Mouse (Mus musculus) hindbrain, embryonic 12.5 days (tissue): ENCODE measurements at regions not wholly inside any gene's neighbourhood (a gene's known extent, or its start where the extent isn't known, plus 50 kb on each side); places are given as distances from the start of the nearest gene placed in this dataset.

Experiments used
- ATAC-seq: fragments of 200-750 bp; cut with Nextera tagmentation; 2 replicates; pipeline ENCODE4 v1.8.0; 2017; ENCODE audit warnings: moderate TSS enrichment; ENCODE audit not compliant: low FRiP score
- H3K27ac ChIP-seq: fragments of 300-500 bp; sonication (generic); 2 replicates; pipeline ENCODE4 v1.5.1; 2016; ENCODE audit warnings: mild to moderate bottlenecking
- H3K27me3 ChIP-seq: fragments of 300-500 bp; sonication (generic); 2 replicates; pipeline ENCODE4 v1.6.1; 2016; ENCODE audit warnings: mild to moderate bottlenecking
- H3K36me3 ChIP-seq: fragments of 300-500 bp; sonication (generic); 2 replicates; pipeline ENCODE4 v1.6.1; 2016; ENCODE audit warnings: mild to moderate bottlenecking
- H3K4me1 ChIP-seq: fragments of 300-500 bp; sonication (generic); 2 replicates; pipeline ENCODE4 v1.6.1; 2016
- H3K4me2 ChIP-seq: fragments of 300-500 bp; sonication (generic); replicated peaks from 2 replicates; pipeline ENCODE4 v1.6.1; 2016; ENCODE audit warnings: mild to moderate bottlenecking
- H3K4me3 ChIP-seq: fragments of 300-500 bp; sonication (generic); 2 replicates; pipeline ENCODE4 v1.5.1; 2016; ENCODE audit warnings: mild to moderate bottlenecking
- H3K9ac ChIP-seq: fragments of 300-500 bp; sonication (generic); 2 replicates; pipeline ENCODE4 v1.6.1; 2016; ENCODE audit warnings: mild to moderate bottlenecking, moderate library complexity
- H3K9me3 ChIP-seq: fragments of 300-500 bp; sonication (generic); replicated peaks from 2 replicates; pipeline ENCODE4 v1.6.1; 2016; ENCODE audit warnings: mild to moderate bottlenecking
- WGBS: fragments of 180-500 bp; shearing (Covaris S2); methylation state at CpG from one replicate; pipeline ENCODE4 v1.1.7; 2016; 5-methylcytosine and 5-hydroxymethylcytosine counted together

DNA sequence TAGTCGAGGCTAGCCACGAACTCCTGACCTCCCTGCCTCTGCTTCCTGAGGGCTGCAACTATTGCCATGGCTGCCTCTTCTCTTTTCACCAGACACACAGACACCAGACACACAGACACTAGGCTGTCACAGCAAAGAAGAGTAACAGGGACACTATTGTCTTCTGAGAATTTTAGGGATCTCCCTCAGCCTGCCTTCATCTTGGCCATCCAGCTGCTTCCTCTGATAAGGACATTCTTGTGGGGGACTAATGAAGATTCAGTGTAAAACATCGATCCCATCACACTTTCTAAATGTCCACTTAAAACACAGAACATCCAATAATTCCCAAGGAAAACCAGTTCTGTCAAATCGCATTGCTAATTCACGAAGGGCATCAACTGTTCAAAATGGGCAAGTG, 98.2 kb downstream of the Cd24a start:
- H3K4me2 ChIP-seq = no peak overlapping the region

DNA sequence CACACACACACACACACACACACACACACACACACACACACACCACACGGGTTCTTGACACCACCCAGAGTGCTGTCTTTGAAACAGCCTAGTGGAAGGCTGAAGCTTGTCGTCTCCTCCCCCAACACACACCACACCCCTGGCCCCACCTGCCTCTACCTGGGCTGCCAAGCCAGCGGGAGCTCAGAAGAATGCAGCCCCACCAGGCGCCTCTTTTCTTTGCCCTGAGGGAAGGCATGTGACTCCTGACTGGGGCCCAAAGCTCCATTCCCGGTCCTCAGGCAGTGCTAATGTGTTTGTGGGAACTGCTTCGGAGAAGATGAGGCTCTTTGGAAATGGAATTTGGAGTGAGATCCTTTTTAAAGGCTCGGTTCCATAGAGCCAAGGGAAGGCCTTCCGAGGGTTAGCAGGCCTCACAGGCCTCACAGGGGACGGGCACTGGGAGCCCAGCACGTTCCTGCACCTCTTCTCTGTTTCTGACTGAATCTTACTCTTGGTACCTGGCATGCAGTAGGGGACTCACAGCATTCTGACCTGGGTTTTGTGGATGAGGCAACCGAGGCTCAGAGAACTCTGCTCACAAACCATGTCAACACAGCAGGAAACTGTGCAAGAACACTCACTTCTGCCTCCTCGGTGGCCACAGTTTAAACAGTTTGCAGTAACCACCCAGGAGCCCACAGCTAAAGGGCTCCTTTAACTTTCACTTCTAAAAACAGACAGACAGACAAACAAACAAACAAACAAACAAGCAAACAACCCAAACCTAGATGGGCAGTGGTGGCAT, 106.4 kb downstream of the Cd24a start:
- Histone ChIP-seq H3K4me2 (no peak overlapping the region), H3K4me3 (no peak overlapping the region), H3K4me1 (peaks cover 4% of the 10 kb centered on the region; the same call in 1 of the 2 replicates), H3K27ac (no peak overlapping the region), H3K9ac (no peak overlapping the region), H3K36me3 (no peaks in the 10 kb centered on the region), H3K27me3 (no peaks in the 10 kb centered on the region), H3K9me3 (no peaks in the 10 kb centered on the region)
- no peak for ATAC-seq
- 40% methylated on average over 12 of the region's 12 CpGs for WGBS

More for the DNA sequence above, 98.2 kb downstream of the Cd24a start:
- 0 out of 2 replicates have a peak, but pooled peaks cover 2% of the 10 kb centered on the region for H3K4me1 ChIP-seq
- no peak overlapping the region for H3K9ac ChIP-seq
- no peaks in the 10 kb centered on the region for H3K36me3 ChIP-seq
- H3K4me3 ChIP-seq = no peak overlapping the region
- no peak for ATAC-seq
- H3K9me3 ChIP-seq = no peaks in the 10 kb centered on the region
- no peak overlapping the region for H3K27ac ChIP-seq
- no peaks in the 10 kb centered on the region for H3K27me3 ChIP-seq
- 76% methylated on average over 5 of the region's 5 CpGs for WGBS

- no peak overlapping the region for H3K4me2 ChIP-seq
- H3K27me3 ChIP-seq = no peaks in the 10 kb centered on the region
- no peak for ATAC-seq
- WGBS = 24% methylated on average over 10 of the region's 10 CpGs
- H3K9me3 ChIP-seq = no peaks in the 10 kb centered on the region
- no peak overlapping the region for H3K27ac ChIP-seq
- H3K4me1 ChIP-seq = peaks cover 6% of the 10 kb centered on the region; the same call in 1 of the 2 replicates
- no peaks in the 10 kb centered on the region for H3K36me3 ChIP-seq
- H3K9ac ChIP-seq = no peak overlapping the region
- no peak overlapping the region for H3K4me3 ChIP-seq
Observed at GRCm38 (mm10) chr10:43689161-43689913, 111.3 kb downstream of the Cd24a start.

DNA sequence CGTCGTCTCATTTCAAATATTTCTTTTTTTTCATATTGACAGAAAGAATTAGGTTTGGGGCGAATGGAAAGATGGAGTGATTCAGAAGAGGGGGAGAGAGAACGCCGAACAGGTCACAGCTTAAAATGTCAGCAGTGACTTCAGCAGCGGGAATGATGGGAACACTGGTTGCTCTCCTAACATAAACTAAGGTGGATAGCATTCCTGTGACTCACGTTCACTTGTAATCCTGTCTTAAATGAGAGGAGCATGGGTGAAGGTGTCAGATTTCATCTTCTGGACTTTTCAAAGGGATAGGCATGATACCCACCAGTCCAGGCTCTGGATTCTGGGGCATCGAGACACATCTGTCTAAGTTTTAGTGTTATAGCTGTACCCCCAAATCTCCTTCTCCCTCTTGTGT, 111.8 kb downstream of the Cd24a start:
- H3K27ac ChIP-seq = no peak overlapping the region
- peaks cover 6% of the 10 kb centered on the region; the same call in 1 of the 2 replicates for H3K4me1 ChIP-seq
- H3K4me2 ChIP-seq = no peak overlapping the region
- H3K4me3 ChIP-seq = no peak overlapping the region
- H3K9me3 ChIP-seq = no peaks in the 10 kb centered on the region
- 57% methylated on average over 8 of the region's 8 CpGs for WGBS
- no peak for ATAC-seq
- no peak overlapping the region for H3K9ac ChIP-seq
- no peaks in the 10 kb centered on the region for H3K27me3 ChIP-seq
- no peaks in the 10 kb centered on the region for H3K36me3 ChIP-seq

DNA sequence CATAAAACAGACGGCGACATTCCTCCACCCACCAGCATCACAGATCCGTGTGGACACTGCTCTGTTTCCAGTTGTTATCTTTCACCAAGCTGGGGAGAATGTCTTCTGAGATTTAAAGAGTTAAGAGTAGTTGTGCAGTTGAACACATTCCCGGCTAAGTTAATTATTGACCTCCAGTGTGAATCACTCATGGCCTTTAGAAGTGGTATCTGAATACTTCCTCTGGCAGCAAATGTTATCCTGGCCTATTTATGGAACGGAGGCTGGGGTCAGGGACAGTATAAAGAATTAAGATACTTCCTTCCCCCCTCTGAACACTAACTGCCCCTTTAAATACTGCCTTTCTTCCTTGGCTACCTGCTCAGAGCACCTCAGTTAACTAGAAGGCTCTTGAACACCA, 115.9 kb downstream of the Cd24a start:
- no peaks in the 10 kb centered on the region for H3K27me3 ChIP-seq
- no peak overlapping the region for H3K4me3 ChIP-seq
- peaks cover 6% of the 10 kb centered on the region; the same call in 1 of the 2 replicates for H3K4me1 ChIP-seq
- H3K36me3 ChIP-seq = no peaks in the 10 kb centered on the region
- no peak overlapping the region for H3K4me2 ChIP-seq
- no peak overlapping the region for H3K9ac ChIP-seq
- 75% methylated on average over 5 of the region's 5 CpGs for WGBS
- no peak overlapping the region for H3K27ac ChIP-seq
- ATAC-seq = no peak
- no peaks in the 10 kb centered on the region for H3K9me3 ChIP-seq

DNA sequence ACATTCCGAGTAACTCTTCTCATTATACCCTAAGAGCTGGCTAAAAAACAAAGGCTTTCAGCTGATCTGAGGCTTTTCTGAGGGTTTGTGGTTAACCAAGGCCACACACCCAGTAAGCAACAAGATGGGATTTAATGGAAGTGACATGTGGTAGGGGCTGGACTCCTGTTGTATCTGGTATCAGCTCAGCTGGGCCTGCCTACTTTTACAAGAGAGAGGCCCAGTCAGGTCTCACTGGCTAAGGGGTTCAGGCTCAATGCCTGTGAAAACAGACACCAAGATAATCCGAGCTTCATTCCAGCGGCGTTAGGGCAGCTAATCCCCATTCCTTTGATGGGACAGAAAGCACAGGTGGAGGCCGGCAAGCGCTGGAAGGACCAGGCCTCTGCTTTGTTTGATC, 116.4 kb downstream of the Cd24a start:
- Histone ChIP-seq H3K9me3 (no peaks in the 10 kb centered on the region), H3K4me2 (no peak overlapping the region), H3K4me1 (peaks cover 2% of the 10 kb centered on the region; the same call in 1 of the 2 replicates), H3K27me3 (no peaks in the 10 kb centered on the region), H3K4me3 (no peak overlapping the region), H3K27ac (no peak overlapping the region), H3K36me3 (no peaks in the 10 kb centered on the region), H3K9ac (no peak overlapping the region)
- WGBS = 30% methylated on average over 6 of the region's 6 CpGs
- no peak for ATAC-seq

DNA sequence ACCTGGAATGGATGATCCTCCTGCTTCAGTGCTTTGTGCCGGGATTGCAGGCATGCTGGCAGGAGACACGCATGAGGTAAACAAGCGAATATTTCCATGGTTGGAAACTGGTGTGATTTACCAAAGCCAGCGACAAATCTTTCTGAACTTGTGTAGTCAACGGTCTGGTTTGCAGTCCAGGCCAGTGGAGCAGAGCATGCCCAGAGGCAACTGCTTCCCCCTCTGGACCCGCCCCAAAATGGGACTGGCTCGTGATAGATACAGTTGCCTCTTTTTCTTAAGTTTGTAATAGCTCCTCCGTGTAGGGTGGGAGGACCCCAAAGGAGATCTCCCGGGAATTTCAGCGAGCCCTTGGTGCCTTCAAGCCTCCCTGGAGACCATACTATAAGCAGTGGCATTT, 117.4 kb downstream of the Cd24a start:
- no peak for ATAC-seq
- Histone ChIP-seq H3K4me3 (no peak overlapping the region), H3K36me3 (no peaks in the 10 kb centered on the region), H3K27me3 (no peaks in the 10 kb centered on the region), H3K4me2 (no peak overlapping the region), H3K9me3 (no peaks in the 10 kb centered on the region), H3K9ac (no peak overlapping the region), H3K4me1 (no peaks in the 10 kb centered on the region), H3K27ac (no peak overlapping the region)
- WGBS = 78% methylated on average over 10 of the region's 10 CpGs

DNA sequence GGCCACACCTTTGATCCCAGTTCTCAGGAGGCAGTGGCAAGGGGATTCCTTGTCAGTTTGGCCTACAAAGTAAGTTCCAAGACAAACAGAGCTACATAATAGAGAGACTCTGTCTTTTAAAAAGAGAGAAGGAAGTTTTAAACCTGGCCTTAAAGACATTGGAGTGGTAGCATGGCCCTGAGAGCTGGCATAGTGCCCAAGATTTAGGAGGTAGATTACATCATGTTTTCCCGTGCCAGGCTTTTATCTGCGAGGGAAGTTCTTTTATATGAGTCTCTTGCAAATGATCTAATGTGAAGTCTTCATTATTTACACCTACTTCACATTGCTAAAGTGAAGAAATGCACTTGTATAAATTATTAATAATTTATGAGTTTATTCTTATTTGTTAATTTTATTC, 119.8 kb downstream of the Cd24a start:
- Histone ChIP-seq H3K27ac (no peak overlapping the region), H3K9ac (no peak overlapping the region), H3K4me2 (no peak overlapping the region), H3K4me1 (no peaks in the 10 kb centered on the region), H3K9me3 (no peaks in the 10 kb centered on the region), H3K4me3 (no peak overlapping the region), H3K27me3 (no peaks in the 10 kb centered on the region), H3K36me3 (no peaks in the 10 kb centered on the region)
- ATAC-seq = no peak
- 78% methylated on average over 2 of the region's 2 CpGs for WGBS

DNA sequence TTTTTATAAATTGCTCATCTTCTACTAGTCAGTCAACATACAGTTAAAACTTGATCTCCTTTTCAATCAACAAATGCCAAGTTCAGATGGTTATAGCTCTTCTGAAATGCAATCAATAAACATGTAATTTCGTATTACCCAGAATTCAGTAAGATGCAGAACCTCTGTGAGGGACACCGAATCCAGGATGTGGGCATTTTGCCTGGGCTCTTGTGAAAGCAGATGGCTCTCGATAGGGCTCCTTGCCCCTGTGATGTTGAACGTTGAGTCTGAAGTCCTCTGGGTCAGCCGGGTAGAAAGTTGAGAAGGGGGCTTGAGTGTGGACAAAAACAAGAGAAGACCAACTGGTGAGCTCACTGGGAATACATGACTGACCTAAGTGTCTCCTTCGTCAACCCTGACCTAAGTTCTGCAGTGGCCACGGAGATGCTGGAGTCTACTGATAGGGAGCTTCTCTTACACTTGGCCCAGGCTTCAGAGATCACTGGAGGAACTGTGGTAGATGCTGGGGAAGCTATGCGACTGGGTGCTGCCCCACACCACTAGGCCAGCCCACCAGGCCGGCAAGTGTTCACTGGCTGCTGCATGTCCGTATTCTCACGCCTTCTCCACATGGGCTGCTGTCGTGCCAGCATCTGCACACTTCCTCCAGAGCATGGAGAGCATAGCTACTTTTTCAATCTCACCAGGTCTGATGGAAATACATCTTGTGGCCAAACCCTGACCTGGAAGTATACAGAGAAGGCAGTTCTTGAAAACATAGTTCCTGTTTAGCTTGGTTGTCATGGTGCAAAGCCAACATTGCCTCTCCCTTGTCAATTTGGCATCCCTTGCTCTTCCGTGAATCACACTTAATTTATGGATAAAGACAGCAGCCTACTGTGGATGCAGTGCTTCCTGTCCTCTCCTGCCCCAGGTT, 122.5 kb downstream of the Cd24a start:
- no peaks in the 10 kb centered on the region for H3K4me1 ChIP-seq
- H3K27ac ChIP-seq = no peak overlapping the region
- no peak overlapping the region for H3K4me3 ChIP-seq
- H3K36me3 ChIP-seq = no peaks in the 10 kb centered on the region
- H3K27me3 ChIP-seq = no peaks in the 10 kb centered on the region
- no peaks in the 10 kb centered on the region for H3K9me3 ChIP-seq
- H3K4me2 ChIP-seq = no peak overlapping the region
- ATAC-seq = no peak
- H3K9ac ChIP-seq = no peak overlapping the region
- 89% methylated on average over 13 of the region's 13 CpGs for WGBS

DNA sequence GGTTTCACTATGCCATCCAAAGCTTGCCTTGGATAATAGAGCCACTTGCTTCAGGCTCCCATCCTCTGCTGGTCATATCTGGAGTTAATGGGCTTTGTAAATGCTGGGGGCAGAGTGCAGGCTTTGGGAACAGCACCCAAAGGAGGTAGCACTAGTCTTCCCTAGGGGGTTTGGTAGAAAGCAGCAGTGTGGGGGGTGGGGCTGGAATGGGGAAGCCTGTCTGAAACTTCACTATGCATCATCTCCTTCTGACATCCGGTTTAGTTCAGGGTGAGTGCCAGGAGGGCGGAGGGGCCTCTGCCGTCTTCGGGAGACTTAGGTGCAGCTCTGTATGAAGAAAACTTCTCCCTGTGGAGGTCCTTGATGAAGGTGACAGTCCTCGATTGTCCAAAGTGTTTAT, 124.8 kb downstream of the Cd24a start:
- no peak for ATAC-seq
- H3K36me3 ChIP-seq = no peaks in the 10 kb centered on the region
- H3K27ac ChIP-seq = no peak overlapping the region
- H3K9ac ChIP-seq = no peak overlapping the region
- no peaks in the 10 kb centered on the region for H3K9me3 ChIP-seq
- no peak overlapping the region for H3K4me3 ChIP-seq
- 0 out of 2 replicates have a peak, but pooled peaks cover 3% of the 10 kb centered on the region for H3K4me1 ChIP-seq
- 88% methylated on average over 5 of the region's 5 CpGs for WGBS
- H3K4me2 ChIP-seq = no peak overlapping the region
- 0 out of 2 replicates have a peak, but pooled peaks cover 3% of the 10 kb centered on the region for H3K27me3 ChIP-seq

DNA sequence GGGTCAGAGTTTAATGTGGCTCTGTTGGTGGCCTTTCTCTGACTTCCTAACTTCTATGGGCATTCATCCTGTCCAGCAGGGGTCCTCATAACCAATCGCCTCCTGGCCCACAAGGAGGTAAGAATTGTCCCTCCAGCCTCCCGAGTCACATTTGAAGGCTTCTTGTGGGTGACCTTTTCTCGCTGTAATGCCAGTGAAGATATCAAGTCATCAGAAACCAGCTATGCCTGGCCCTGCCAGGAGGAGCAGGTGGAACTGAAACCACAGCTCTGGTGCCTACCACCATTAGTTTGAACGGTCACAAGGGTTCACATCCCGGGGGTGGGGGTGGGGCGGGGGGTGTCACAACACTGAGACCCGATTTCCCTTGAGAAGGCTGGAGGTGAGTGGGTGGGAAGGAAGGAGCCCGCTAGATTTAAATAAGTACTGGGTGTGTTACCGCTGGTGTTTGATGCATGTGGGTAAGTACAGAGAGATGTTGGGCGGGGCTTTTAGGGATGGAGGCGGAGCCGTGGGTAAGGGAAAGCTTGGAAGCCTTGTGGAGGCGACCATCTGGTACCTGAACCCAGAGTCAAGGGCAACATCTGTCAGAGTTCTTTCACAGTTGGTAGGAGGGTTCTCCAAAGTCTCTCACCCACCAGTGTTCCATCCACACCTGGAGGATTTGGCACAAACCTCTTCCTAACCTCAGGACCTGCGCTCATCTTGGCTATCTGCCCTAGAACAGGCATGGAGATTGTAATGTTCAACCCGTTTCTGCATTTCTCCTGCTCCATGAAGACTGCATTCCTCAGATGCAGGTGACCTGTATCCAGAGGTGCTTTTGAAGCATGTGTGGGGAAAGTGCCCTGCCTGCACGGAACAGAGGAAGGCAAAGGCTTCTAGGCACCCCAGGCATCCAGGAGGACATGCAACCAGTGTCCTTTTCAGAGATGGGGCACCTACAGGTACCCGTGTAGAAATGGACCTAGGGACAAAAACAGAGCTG, 128.2 kb downstream of the Cd24a start:
- no peak overlapping the region for H3K9ac ChIP-seq
- 0 out of 2 replicates have a peak, but pooled peaks cover 3% of the 10 kb centered on the region for H3K27me3 ChIP-seq
- H3K4me3 ChIP-seq = no peak overlapping the region
- no peaks in the 10 kb centered on the region for H3K36me3 ChIP-seq
- 0 out of 2 replicates have a peak, but pooled peaks cover 3% of the 10 kb centered on the region for H3K4me1 ChIP-seq
- H3K4me2 ChIP-seq = no peak overlapping the region
- 68% methylated on average over 17 of the region's 17 CpGs for WGBS
- H3K9me3 ChIP-seq = no peaks in the 10 kb centered on the region
- no peak for ATAC-seq
- no peak overlapping the region for H3K27ac ChIP-seq
